Mouse (Mus musculus) kidney, adult 2 months (tissue): ENCODE results near the gene Pdrg1. TPM values are rescaled to one million over a fixed set of nuclear protein-coding genes. Genes with fewer than 3 reads are reported as not detected.
A peak's percentile ranks its signal among the peaks of the same experiment; 100 is the strongest.

Experiments
- DNase-seq: peaks from one replicate; pipeline ENCODE4 v3.0.0; 2021
- H3K27ac ChIP-seq: fragments of 200-500 bp; 2 replicates; pipeline ENCODE4 v1.5.1; 2012; ENCODE audit warnings: low read depth, low read length, control low read depth, inconsistent platforms; ENCODE audit not compliant: insufficient read depth
- H3K27me3 ChIP-seq: fragments of 200-500 bp; replicated peaks from 2 replicates; pipeline ENCODE4 v1.6.1; 2012; ENCODE audit warnings: mild to moderate bottlenecking, moderate library complexity, low read length, inconsistent platforms; ENCODE audit not compliant: control insufficient read depth, insufficient read depth
- H3K36me3 ChIP-seq: fragments of 200-500 bp; 2 replicates; pipeline ENCODE4 v1.6.1; 2012; ENCODE audit warnings: mild to moderate bottlenecking, moderate library complexity, low read length, inconsistent platforms; ENCODE audit not compliant: control insufficient read depth, insufficient read depth
- H3K4me1 ChIP-seq: fragments of 200-500 bp; 2 replicates; pipeline ENCODE4 v1.6.1; 2011; ENCODE audit warnings: low read length; ENCODE audit not compliant: control insufficient read depth, insufficient read depth
- H3K4me3 ChIP-seq: fragments of 200-500 bp; 2 replicates; pipeline ENCODE4 v1.5.1; 2011; ENCODE audit warnings: mild to moderate bottlenecking, low read depth, low read length, control low read depth; ENCODE audit not compliant: insufficient read depth
- CTCF ChIP-seq: fragments of 200-500 bp; conservative IDR thresholded peaks from 2 replicates; pipeline ENCODE4 v1.5.1; 2011; ENCODE audit warnings: low read depth, mild to moderate bottlenecking, control low read depth, low read length, moderate library complexity, mixed read lengths; ENCODE audit not compliant: insufficient read depth, insufficient read length
- POLR2A ChIP-seq: fragments of 200-500 bp; IDR thresholded peaks from one replicate; pipeline ENCODE4 v1.6.1; 2011; ENCODE audit warnings: low read depth, low read length, control low read depth
- WGBS: fragments of 180-500 bp; shearing (Covaris S2); methylation state at CpG from one replicate; pipeline ENCODE4 v1.1.7; 2018; 5-methylcytosine and 5-hydroxymethylcytosine counted together
- polyA plus RNA-seq: library from polyadenylated mRNA; depleted of rRNA; stranded (reverse); fragments of >200 nt; gene quantifications from 2 replicates; pipeline ENCODE4 v1.2.3, GENCODE M21; 2012

Gene Pdrg1
- polyA plus RNA-seq, 1 experiment = 68.4 TPM

DNA sequence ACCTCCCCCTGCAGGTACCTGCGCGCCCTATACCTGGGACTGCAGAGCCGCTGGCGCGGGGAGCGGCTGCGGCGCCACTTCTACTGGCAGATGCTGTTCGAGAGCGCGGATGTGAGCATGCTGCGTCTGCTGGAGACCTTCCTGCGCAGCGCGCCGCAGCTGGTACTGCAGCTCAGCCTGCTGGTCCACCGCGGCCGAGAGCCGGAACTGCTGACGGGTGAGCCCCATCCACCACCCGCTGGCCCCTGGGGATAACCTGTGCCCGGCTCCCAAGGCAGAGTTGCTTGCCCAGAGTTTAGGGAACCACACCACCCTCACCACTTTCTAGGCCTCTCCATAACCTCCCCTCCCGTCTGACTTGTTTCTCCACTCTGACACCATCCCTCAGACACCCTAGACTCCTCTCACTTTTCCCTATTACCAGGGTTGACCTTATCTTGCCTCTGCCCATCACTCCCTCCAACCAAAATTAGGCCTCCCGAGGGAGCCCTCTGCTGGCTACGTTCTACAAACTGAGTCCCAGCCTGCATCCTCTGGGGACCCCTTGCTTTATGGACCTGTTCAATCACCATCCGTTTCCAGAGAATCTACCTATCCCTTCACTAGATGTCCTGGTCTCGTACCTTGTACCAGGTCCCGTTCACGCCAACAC, 37.6 kb upstream of the Pdrg1 start:
- 11% methylated on average over 30 of the region's 30 CpGs for WGBS
- TF ChIP-seq POLR2A = no peak
- TF ChIP-seq CTCF = no peak
- H3K4me1 ChIP-seq = no peaks in the 10 kb centered on the region
- H3K27me3 ChIP-seq = no peaks in the 10 kb centered on the region
- H3K4me3 ChIP-seq = no peak overlapping the region
- DNase-seq = peak; percentile 19
- no peak overlapping the region for H3K27ac ChIP-seq
- H3K36me3 ChIP-seq = no peaks in the 10 kb centered on the region

DNA sequence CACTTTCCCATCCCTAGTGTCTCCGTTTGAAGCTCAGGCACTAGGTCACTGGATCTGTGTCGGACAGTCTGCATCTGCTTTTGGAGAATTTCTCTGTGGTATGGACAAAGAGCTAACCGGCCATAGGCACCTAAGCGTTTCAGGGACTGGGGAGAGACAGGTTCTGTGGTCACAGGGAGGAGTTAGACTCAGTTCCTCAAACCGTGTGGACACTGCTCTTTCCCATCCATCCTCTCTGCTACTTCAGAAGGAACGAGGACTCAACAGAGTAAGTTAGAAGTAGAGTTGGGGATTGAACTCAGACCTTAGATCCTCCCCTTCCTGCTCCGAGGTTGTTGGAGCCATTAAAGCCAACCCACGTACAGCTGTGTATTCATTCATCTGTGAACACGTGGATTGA, 36.3 kb upstream of the Pdrg1 start:
- WGBS = 71% methylated on average over 9 of the region's 9 CpGs
- H3K36me3 ChIP-seq = no peaks in the 10 kb centered on the region
- no peak overlapping the region for H3K4me3 ChIP-seq
- H3K4me1 ChIP-seq = no peaks in the 10 kb centered on the region
- no peak for TF ChIP-seq POLR2A
- TF ChIP-seq CTCF = no peak
- no peak overlapping the region for H3K27ac ChIP-seq
- no peak for DNase-seq
- H3K27me3 ChIP-seq = no peaks in the 10 kb centered on the region

DNA sequence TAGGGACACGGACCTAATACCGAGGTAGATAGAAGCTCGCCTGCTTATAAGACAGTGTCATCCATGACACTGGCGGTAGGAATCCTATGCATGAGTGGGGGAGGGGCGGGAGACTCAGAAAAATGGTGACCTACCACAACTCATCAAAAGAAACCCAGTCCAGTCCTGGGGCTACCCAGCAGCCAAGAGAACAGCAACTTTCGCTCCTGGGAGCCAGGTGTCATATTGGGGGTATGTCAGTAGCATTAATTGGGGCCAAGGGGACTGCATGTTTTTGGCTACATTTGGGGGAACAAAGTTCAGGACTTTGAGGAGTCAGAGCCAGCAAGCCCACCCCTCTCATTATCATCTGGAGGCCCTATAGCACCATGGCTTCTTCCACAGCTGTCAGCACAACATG, 35.9 kb upstream of the Pdrg1 start:
- H3K27ac ChIP-seq = no peak overlapping the region
- H3K27me3 ChIP-seq = no peaks in the 10 kb centered on the region
- H3K4me3 ChIP-seq = no peak overlapping the region
- TF ChIP-seq CTCF (no peak), POLR2A (no peak)
- WGBS = 80% methylated on average over 6 of the region's 6 CpGs
- no peaks in the 10 kb centered on the region for H3K36me3 ChIP-seq
- H3K4me1 ChIP-seq = no peaks in the 10 kb centered on the region
- DNase-seq = no peak

DNA sequence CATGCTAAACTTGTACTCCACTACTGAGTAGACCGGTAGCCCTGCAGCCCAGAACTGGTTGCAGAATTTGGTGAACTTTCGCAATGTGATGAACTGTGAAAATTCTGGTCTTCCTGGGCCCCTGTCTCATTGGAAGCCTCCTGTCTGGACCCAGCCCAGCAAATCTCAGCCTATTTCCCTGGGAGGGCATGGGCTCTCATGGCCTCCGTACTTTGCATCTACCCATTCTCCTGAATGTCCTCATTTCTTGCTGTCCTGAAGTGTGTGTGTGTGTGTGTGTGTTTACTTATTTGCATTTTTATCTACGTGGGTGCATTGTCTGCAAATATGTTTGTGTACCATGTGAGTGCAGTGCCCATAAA, 34.8 kb upstream of the Pdrg1 start:
- 83% methylated on average over 4 of the region's 4 CpGs for whole genome bisulfite sequencing

DNA sequence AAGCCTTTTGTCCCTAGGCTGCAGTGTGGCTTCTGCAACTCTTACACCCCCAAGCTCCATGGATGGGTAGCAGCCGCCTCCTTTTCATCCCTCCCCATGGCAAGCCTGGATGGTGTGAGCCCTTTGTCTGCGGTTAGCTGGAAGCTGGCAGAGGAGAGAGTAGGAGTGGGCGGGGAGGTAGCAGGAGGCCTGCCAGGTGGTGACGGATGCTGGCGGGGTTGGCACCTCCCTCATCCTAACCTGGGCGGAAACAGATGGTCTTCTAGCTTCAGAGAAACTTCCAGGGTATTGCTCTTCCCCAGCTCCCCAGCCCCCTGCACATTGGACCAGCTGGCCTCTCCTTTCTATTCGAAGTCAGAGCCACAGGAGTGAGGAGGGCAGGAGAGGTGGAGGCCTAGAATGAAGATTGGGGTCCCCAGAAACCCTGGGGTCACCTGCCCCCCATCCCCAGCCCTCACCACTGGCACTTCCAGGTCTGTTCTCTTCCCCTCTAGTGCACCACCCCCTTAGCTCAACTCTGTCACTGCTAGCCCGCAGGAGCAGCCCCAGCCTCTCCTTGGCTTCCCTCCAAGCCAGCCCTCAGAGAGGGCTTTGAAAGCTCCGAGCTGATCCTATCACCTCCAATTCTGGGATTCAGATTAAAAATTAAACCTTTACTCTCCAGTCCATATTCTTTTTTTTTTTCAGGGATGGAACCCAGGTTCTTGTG, 34.2 kb upstream of the Pdrg1 start:
- DNase-seq = no peak
- Histone ChIP-seq H3K36me3 (no peaks in the 10 kb centered on the region), H3K4me3 (no peak overlapping the region), H3K27ac (no peak overlapping the region), H3K27me3 (no peaks in the 10 kb centered on the region), H3K4me1 (no peaks in the 10 kb centered on the region)
- TF ChIP-seq CTCF (no peak), POLR2A (no peak)
- 35% methylated on average over 9 of the region's 9 CpGs for WGBS

More for the DNA sequence above, 34.8 kb upstream of the Pdrg1 start:
- no peak for TF ChIP-seq CTCF
- no peak for TF ChIP-seq POLR2A
- Histone ChIP-seq H3K4me3 (no peak overlapping the region), H3K27ac (no peak overlapping the region), H3K4me1 (no peaks in the 10 kb centered on the region), H3K36me3 (no peaks in the 10 kb centered on the region), H3K27me3 (no peaks in the 10 kb centered on the region)
- no peak for DNase-seq

DNA sequence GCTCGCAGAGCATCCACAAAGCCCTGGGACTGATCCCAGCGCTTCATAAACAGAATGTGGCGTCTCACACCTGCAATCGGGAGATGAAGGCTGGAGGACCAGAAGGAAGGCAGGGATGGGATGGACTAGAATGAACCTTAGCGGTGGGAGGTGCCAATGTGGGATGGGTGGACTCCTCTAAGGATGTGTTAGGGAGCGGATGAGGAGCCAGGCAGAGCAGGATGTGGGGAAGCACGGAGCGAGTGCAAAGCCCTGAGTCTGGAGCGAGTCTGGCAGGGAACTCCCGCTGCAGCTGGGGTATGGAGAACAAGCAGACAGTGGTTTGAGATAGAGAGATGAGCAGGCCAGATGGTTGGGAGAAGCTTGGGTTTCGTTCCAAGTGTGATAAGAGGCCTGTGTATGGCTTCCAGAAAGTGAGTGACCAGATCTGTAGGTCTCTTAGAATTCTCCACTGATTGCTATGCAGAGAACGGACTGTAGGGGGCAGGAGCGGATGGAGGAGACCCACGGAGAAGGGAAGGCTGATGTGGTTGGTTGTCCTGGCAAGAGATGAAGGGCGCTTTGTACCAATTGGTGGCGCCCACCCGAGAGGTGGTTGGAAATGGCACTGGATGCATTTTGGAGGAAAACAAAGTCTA, 32.7 kb upstream of the Pdrg1 start:
- 47% methylated on average over 17 of the region's 17 CpGs for WGBS
- Histone ChIP-seq H3K27ac (no peak overlapping the region), H3K4me1 (no peaks in the 10 kb centered on the region), H3K36me3 (no peaks in the 10 kb centered on the region), H3K27me3 (no peaks in the 10 kb centered on the region), H3K4me3 (no peak overlapping the region)
- no peak for TF ChIP-seq POLR2A
- TF ChIP-seq CTCF = peak; percentile 81
- DNase-seq = peak; percentile 45

DNA sequence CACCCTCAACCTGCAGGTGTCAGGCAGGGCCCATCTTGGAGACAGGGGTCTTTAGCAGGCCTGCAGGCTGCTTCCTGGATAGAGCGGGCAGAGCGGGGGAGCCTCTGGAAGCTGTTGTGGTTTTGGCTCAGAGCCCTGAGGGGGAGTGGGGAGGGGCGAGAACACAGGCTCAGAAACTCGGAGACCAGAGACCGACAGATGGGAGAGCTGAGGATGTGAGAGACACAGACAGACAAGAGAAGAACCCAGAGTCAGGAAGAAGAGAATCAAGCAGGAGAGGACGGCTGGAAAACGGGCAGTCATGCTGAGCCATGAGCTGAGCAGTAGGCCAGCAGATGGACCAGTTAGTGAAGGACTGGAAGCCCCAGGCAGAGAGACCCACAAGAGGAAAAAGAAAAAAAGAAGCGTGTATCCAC, 30.7 kb upstream of the Pdrg1 start:
- H3K36me3 ChIP-seq = no peaks in the 10 kb centered on the region
- WGBS = 41% methylated on average over 8 of the region's 8 CpGs
- DNase-seq = no peak
- H3K27me3 ChIP-seq = no peaks in the 10 kb centered on the region
- no peaks in the 10 kb centered on the region for H3K4me1 ChIP-seq
- H3K27ac ChIP-seq = no peak overlapping the region
- H3K4me3 ChIP-seq = no peak overlapping the region
- TF ChIP-seq POLR2A (no peak), CTCF (no peak)
